Mouse (Mus musculus): ENCODE results near the gene Chrnd. TPM values are rescaled to one million over a fixed set of nuclear protein-coding genes. Genes with fewer than 3 reads are reported as not detected.
A peak's percentile ranks its signal among the peaks of the same experiment; 100 is the strongest.

Chrnd gene
- polyA plus RNA-seq, 1 experiment from 2014 or later, result not detected

DNA sequence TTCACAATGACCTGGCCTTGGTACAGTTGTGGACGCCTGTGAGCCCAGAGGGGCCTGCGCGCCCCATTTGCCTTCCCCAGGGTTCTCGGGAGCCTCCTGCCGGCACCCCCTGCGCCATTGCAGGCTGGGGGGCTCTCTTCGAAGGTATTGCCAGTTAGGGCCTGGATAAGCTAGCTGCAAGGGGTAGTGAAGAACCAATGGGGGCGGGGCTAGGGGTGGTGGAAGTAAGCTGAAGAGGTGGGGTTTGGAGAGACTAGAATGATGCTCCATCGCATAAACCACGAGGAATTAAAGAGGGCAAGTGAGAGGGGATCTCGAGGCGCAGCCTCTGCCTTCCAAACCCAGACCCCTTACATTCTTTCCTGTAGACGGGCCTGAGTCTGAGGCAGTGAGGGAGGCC is 4.9 kb upstream of the Chrnd start:
- H3K27me3 ChIP-seq, result peaks cover 59% of the 10 kb centered on the region
- H3K4me1 ChIP-seq (replicated peaks), result peaks cover 21% of the 10 kb centered on the region
- no peak overlapping the region for H3K27ac ChIP-seq
- no peak overlapping the region for H3K4me3 ChIP-seq (replicated peaks)
- no peak overlapping the region for H3K9ac ChIP-seq (replicated peaks)
- WGBS, result 12% methylated on average over 13 of the region's 13 CpGs
- ATAC-seq, result no peak
- no peaks in the 10 kb centered on the region for H3K36me3 ChIP-seq
- H3K9me3 ChIP-seq, result no peaks in the 10 kb centered on the region
- 0 out of 2 replicates have a peak overlapping the region, but pooled peaks have one; percentile 72 for H3K4me2 ChIP-seq (replicated peaks)

DNA sequence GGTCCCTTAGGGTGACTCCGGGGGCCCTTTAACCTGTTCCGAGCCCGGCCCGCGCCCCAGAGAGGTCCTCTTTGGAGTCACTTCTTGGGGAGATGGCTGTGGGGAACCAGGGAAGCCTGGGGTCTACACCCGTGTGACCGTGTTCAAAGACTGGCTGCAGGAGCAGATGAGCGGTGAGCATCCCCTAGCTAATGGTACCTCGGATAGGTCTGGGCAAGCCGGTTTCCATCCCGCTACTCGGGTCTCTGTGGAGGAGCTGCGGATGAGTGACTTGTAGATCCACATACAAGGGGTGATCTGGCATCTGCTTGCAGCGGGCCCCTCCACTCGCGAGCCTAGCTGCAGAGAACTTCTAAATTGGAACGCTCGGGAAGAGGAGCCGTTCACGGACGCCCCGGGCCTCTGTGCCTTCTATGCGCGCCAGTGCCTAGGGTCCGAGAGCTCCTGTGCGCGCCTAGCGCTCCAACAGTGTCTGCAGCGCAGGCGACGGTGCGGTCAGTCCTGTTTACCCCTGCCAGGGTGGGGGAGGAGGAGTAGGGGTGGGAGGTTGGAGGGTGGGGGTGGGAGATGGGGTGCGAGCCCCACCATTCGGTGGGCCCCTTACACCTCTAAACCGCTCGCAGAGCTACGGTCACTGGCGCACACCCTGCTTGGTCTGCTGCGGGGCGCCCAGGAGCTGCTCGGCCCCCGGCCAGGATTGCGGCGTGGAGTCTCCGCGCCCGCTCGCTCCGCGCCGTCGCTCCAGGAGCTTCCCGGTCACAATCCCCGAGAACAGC is 4.0 kb upstream of the Chrnd start:
- peaks cover 55% of the 10 kb centered on the region for H3K27me3 ChIP-seq
- H3K36me3 ChIP-seq, result no peaks in the 10 kb centered on the region
- no peaks in the 10 kb centered on the region for H3K9me3 ChIP-seq
- H3K4me1 ChIP-seq (replicated peaks), result peaks cover 21% of the 10 kb centered on the region
- H3K9ac ChIP-seq (replicated peaks), result peak overlapping the region; percentile 55
- H3K4me3 ChIP-seq (replicated peaks), result peak overlapping the region; percentile 45
- H3K27ac ChIP-seq, result no peak overlapping the region
- ATAC-seq, result peak; percentile 71
- peak overlapping the region; percentile 72 for H3K4me2 ChIP-seq (replicated peaks)
- WGBS, result 1% methylated on average over 54 of the region's 54 CpGs

DNA sequence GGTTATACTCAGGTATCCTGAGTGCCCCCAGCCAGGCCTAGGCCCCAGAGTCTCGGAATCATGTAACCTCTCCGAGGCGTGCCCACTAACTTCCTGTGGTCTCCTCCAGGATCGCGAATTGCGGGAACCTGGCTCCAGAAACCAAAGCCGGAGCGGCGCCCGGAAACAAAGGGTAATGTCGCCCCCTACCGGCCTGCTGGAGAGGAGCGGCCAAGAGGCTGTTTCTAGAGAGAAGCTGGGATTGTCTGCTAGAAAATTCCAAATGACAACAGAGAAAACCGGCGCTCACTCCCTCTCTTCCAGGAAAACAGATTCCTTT is 3.4 kb upstream of the Chrnd start:
- Histone ChIP-seq H3K4me1 (replicated peaks) (peaks cover 21% of the 10 kb centered on the region), H3K9ac (replicated peaks) (peak overlapping the region; percentile 55), H3K36me3 (no peaks in the 10 kb centered on the region), H3K9me3 (no peaks in the 10 kb centered on the region), H3K27ac (no peak overlapping the region), H3K27me3 (peaks cover 53% of the 10 kb centered on the region), H3K4me2 (replicated peaks) (peak overlapping the region; percentile 72), H3K4me3 (replicated peaks) (peak overlapping the region; percentile 45)
- ATAC-seq, result peak; percentile 60
- WGBS, result 0% methylated on average over 15 of the region's 15 CpGs

DNA sequence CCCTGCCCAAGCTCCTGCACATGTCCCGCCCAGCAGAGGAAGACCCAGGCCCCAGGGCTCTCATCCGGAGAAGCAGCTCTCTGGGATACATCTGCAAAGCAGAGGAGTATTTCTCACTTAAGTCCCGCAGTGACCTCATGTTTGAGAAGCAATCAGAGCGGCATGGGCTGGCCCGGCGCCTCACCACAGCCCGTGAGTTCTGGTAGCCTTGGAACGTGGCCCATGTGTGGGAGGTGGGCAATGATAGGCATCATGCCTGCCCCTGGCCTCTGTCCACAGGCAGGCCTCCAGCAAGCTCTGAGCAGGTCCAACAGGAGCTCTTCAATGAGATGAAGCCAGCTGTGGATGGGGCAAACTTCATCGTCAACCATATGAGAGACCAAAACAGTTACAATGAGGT is 6.9 kb downstream of the Chrnd start:
- no peak overlapping the region for H3K4me2 ChIP-seq (replicated peaks)
- H3K36me3 ChIP-seq, result no peaks in the 10 kb centered on the region
- 86% methylated on average over 9 of the region's 9 CpGs for WGBS
- no peak for ATAC-seq
- H3K27ac ChIP-seq, result no peak overlapping the region
- no peaks in the 10 kb centered on the region for H3K4me1 ChIP-seq (replicated peaks)
- H3K27me3 ChIP-seq, result peaks cover 2% of the 10 kb centered on the region; the same call in 1 of the 2 replicates
- H3K4me3 ChIP-seq (replicated peaks), result no peak overlapping the region
- H3K9ac ChIP-seq (replicated peaks), result no peak overlapping the region
- no peaks in the 10 kb centered on the region for H3K9me3 ChIP-seq

DNA sequence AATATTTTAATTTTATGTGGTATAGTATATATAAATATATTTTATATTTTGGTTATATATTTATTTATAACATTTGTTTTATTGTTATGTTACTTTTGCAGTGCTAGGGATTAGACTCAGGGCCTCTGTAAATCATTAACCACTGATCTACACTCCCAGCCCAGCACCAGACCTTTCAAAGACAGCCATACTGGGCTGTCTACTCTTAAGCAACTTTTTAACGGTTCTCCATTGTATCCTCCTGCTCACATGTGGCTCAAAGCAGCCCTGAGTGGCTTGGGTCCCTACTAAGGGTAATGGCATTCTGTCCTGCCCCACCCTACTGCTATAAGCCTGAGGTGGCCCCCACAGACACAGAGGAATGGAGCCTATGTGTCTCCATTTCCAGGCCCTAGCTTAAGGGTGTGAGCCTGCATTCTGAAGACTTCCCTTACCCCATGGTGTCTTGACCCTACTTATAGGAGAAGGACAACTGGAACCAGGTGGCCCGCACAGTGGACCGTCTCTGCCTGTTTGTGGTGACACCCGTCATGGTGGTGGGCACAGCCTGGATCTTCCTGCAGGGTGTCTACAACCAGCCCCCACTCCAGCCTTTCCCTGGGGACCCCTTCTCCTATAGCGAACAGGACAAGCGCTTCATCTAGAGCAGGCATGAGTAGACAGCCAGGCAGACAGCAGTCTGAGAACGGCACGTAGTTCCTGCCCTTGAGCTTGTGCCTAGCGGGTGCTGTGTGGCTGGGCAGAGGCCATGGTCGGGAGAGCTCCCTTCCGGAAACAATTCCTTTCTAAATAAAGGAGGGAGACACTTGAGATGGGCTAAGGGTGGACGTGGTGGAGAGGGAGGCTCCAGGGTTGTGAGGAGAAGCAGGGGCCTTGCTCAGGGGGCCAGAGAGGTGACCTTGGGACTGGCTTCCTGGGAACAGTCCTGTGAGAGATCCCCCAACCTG is 8.0 kb downstream of the Chrnd start:
- Histone ChIP-seq H3K27me3 (peaks cover 2% of the 10 kb centered on the region; the same call in 1 of the 2 replicates), H3K9ac (replicated peaks) (no peak overlapping the region), H3K36me3 (no peaks in the 10 kb centered on the region), H3K9me3 (no peaks in the 10 kb centered on the region), H3K4me2 (replicated peaks) (no peak overlapping the region), H3K4me3 (replicated peaks) (no peak overlapping the region), H3K4me1 (replicated peaks) (no peaks in the 10 kb centered on the region), H3K27ac (no peak overlapping the region)
- WGBS, result 81% methylated on average over 12 of the region's 12 CpGs
- no peak; the same call in 1 of the 2 replicates for ATAC-seq

DNA sequence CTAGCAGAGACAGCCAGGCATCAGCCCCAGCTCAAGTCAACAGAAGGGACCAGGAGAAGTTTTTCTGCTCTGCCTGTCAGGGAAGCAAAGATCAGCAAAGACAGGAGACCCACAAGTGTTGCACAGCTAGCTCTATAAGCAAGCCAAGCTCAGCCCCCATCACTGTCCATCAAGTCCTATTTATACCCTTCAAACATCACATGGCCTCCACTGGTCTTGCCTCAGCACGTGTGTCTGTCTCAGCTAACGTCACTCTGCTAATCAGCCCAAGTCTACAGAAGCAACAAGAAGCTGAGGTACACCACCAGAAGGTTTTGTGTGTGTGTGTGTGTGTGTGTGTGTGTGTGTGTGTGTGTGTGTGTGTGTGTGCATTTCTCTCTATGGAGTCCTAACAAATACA is 10.4 kb downstream of the Chrnd start:
- no peak overlapping the region for H3K4me3 ChIP-seq (replicated peaks)
- no peaks in the 10 kb centered on the region for H3K9me3 ChIP-seq
- no peak overlapping the region for H3K4me2 ChIP-seq (replicated peaks)
- 73% methylated on average over 2 of the region's 2 CpGs for WGBS
- peaks cover 10% of the 10 kb centered on the region for H3K27me3 ChIP-seq
- H3K9ac ChIP-seq (replicated peaks), result no peak overlapping the region
- H3K4me1 ChIP-seq (replicated peaks), result 0 out of 2 replicates have a peak, but pooled peaks cover 2% of the 10 kb centered on the region
- ATAC-seq, result no peak
- no peaks in the 10 kb centered on the region for H3K36me3 ChIP-seq
- no peak overlapping the region for H3K27ac ChIP-seq

DNA sequence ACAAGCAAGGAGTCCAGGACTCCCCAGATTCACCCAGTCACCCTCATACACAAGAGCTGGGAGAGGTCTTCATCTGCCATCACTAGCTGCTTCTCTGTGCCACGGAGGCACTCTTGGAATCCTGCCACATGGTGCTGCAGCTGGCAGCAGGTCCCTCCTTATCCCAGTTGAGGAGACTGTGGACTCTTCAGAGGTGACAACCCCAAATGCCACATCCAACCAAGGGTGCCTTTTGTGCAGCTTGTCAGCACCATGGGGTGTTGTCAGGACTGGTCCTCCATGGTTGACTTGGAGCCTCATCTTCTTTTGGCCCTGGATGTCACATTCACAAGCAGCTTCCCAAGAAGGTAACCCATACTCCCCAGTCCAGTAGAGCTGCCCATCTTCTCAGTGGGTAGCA is 11.4 kb downstream of the Chrnd start:
- ATAC-seq, result no peak
- Histone ChIP-seq H3K9me3 (no peaks in the 10 kb centered on the region), H3K27ac (no peak overlapping the region), H3K4me2 (replicated peaks) (no peak overlapping the region), H3K9ac (replicated peaks) (no peak overlapping the region), H3K4me1 (replicated peaks) (0 out of 2 replicates have a peak, but pooled peaks cover 5% of the 10 kb centered on the region), H3K4me3 (replicated peaks) (no peak overlapping the region), H3K27me3 (peaks cover 18% of the 10 kb centered on the region), H3K36me3 (no peaks in the 10 kb centered on the region)
- 42% methylated on average over 1 of the region's 1 CpGs for whole genome bisulfite sequencing

DNA sequence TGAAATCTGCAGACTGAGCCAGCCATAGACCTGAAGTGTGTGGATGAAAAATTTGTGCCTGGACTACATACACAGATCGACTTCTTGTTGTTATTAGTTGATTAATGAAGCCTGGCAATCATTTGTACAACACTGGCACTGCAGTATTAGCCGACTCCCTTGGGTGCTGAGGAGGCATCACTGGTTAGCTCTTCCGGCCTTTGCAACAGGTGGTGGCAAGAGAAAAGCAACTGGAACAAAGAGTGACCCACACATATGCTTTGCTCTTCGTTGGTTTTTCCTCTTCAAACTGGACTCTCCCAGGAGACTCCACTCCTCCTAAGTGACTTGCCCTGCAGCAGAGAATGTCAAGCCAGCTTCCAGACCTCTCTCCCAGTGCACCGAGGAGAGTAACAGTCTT is 13.4 kb downstream of the Chrnd start:
- H3K4me3 ChIP-seq (replicated peaks), result no peak overlapping the region
- no peak overlapping the region for H3K27ac ChIP-seq
- ATAC-seq, result no peak
- peaks cover 29% of the 10 kb centered on the region for H3K27me3 ChIP-seq
- WGBS, result 80% methylated on average over 5 of the region's 5 CpGs
- 0 out of 2 replicates have a peak, but pooled peaks cover 5% of the 10 kb centered on the region for H3K4me1 ChIP-seq (replicated peaks)
- H3K9ac ChIP-seq (replicated peaks), result no peak overlapping the region
- no peaks in the 10 kb centered on the region for H3K9me3 ChIP-seq
- H3K4me2 ChIP-seq (replicated peaks), result no peak overlapping the region
- no peaks in the 10 kb centered on the region for H3K36me3 ChIP-seq

DNA sequence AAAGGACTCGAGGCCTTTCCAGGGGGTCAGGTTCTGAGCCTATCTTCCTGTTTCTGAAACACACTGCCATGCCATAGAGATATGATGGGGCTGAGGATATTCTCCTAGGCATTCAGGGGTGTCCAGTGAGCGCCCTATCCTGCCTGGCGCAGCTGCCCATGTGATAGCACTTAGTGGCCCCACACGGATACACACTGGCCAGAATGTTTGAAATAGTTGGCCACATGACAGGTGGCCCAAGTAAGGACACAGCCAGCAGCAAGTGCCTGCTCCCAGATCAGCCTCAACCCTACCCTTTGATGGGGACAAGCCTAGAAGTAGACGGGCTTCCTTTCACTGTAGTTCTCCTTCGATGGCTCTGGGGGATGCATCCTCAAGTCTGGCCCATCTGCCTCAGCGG is 14.1 kb downstream of the Chrnd start, which contains the start of gene Chrng:
Gene Chrng, plus strand, starts transcription at position 193 of the 400 bp plus-strand sequence.
- 0 out of 2 replicates have a peak, but pooled peaks cover 5% of the 10 kb centered on the region for H3K4me1 ChIP-seq (replicated peaks)
- H3K9ac ChIP-seq (replicated peaks), result no peak within 1 kb of the TSS
- peaks cover 29% of the 10 kb centered on the region for H3K27me3 ChIP-seq
- no peak within 1 kb of the TSS for H3K4me2 ChIP-seq (replicated peaks)
- 83% methylated on average over 7 of the region's 7 CpGs for WGBS
- ATAC-seq, result no peak
- H3K4me3 ChIP-seq (replicated peaks), result no peak within 1 kb of the TSS
- no peaks in the 10 kb centered on the region for H3K36me3 ChIP-seq
- no peaks in the 10 kb centered on the region for H3K9me3 ChIP-seq
- H3K27ac ChIP-seq, result no peak within 1 kb of the TSS

DNA sequence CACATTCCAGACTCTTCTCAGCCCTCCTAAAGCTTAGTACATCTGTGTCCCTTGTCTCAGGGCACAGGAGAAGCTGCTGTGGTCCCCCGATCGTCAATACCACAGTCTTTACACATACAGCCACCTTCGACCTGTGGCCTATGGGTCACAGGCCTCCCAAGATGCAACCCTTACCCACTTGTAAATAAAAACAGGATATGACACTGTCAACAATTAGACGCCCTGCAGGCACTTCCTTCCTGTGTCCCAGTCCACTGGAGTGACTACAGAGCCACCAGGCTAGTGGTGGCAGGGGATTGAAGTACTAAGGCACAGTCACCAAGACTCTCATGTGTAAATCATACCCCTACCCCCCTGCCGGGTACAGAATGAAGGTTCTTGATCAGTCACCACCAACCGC is 14.6 kb downstream of the Chrnd start:
- peaks cover 29% of the 10 kb centered on the region for H3K27me3 ChIP-seq
- H3K36me3 ChIP-seq, result no peaks in the 10 kb centered on the region
- no peaks in the 10 kb centered on the region for H3K9me3 ChIP-seq
- H3K4me3 ChIP-seq (replicated peaks), result no peak overlapping the region
- no peak for ATAC-seq
- no peak overlapping the region for H3K4me2 ChIP-seq (replicated peaks)
- H3K4me1 ChIP-seq (replicated peaks), result 0 out of 2 replicates have a peak, but pooled peaks cover 5% of the 10 kb centered on the region
- no peak overlapping the region for H3K9ac ChIP-seq (replicated peaks)
- WGBS, result 76% methylated on average over 6 of the region's 6 CpGs
- no peak overlapping the region for H3K27ac ChIP-seq

DNA sequence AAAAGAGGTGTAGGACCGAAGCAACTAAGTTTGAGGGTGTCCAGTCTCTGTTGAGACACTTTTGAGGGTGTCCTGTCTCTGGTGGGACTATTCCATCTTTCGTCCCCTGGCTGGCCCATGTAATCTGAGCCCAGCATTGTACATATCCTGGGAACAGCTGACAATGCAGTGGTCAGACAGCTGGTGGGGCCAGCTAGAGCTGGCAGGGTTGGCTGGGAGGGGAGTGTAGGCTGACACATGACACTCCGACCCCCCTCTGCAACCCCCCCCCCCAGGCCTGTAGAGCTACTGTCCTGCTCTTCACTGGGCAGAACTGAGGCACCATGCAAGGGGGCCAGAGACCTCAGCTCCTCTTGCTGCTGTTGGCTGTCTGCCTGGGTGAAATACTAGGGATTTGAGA is 15.1 kb downstream of the Chrnd start:
- H3K9me3 ChIP-seq, result no peaks in the 10 kb centered on the region
- H3K4me2 ChIP-seq (replicated peaks), result no peak overlapping the region
- peaks cover 29% of the 10 kb centered on the region for H3K27me3 ChIP-seq
- H3K27ac ChIP-seq, result no peak overlapping the region
- WGBS, result 61% methylated on average over 2 of the region's 3 CpGs
- no peak overlapping the region for H3K4me3 ChIP-seq (replicated peaks)
- H3K9ac ChIP-seq (replicated peaks), result no peak overlapping the region
- H3K4me1 ChIP-seq (replicated peaks), result 0 out of 2 replicates have a peak, but pooled peaks cover 5% of the 10 kb centered on the region
- ATAC-seq, result no peak
- H3K36me3 ChIP-seq, result no peaks in the 10 kb centered on the region

DNA sequence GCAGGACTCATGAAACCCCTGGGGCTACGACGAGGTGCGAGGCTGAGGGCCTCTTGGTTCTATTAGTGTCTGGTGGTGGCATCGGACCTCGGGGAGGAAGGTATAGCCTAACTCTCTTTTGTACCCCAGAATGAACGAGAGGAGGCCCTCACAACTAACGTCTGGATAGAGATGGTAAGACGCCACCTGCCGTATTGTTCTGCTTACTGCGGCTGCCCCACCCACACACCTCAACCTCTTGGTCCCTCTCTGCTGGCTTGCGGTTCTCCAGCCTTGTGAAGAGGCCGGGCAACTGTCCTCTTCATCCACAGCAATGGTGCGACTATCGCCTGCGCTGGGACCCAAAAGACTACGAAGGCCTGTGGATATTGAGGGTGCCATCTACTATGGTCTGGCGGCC is 15.9 kb downstream of the Chrnd start:
- 22% methylated on average over 17 of the region's 17 CpGs for WGBS
- Histone ChIP-seq H3K9me3 (no peaks in the 10 kb centered on the region), H3K4me3 (replicated peaks) (no peak overlapping the region), H3K4me1 (replicated peaks) (0 out of 2 replicates have a peak, but pooled peaks cover 5% of the 10 kb centered on the region), H3K36me3 (no peaks in the 10 kb centered on the region), H3K27me3 (peaks cover 29% of the 10 kb centered on the region), H3K9ac (replicated peaks) (no peak overlapping the region), H3K27ac (no peak overlapping the region), H3K4me2 (replicated peaks) (no peak overlapping the region)
- no peak for ATAC-seq

All from midbrain, embryonic 13.5 days (tissue).